Mouse (Mus musculus): Measurements from ENCODE around the gene Ciapin1.

Gene Ciapin1

DNA sequence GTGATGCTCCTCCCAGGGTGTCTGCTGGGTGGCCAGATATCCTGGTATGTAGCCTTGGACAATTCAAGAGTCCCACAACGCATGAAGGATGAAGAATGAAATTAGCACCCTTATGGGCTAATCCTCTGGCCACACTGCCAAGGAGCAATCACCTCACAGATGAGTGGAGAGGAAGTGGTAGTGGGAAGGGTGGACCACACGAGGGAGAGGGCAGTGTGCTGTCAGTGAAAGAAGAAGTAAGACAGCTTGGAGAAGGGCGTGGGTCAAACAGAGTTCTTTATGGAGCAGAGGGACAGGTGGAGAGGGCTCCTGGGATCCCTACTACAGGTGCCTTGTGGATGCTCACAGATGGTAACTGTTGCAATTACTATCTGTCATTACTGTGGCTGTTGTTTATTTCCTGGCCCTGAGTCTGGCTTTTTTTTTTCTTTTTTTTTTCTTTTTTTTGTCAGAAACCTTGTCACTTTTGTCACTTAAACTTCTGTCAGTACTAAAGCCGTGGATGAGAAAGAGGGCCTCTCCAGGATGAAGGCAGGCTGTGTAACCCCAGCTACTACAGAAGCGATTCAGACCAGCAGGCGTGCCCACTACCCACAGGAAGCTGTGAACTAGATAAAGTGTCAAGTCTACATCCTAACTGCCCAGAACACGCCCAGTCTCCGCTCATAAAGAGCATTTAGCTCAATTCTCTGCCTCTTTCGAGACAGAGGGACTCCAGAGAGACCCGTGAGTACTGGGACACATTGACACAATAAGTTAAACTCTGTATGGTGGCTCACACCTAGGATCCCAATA lies 33.4 kb downstream of the Ciapin1 start:
- no peak for DNase-seq

GRCm38 (mm10) chr8:94803551-94803950 lies 34.6 kb downstream of the Ciapin1 start:
- DNase-seq, result no peak

- DNase-seq, result no peak
These were observed 35.8 kb downstream of the Ciapin1 start for GRCm38 (mm10) chr8:94802375-94802774.

DNA sequence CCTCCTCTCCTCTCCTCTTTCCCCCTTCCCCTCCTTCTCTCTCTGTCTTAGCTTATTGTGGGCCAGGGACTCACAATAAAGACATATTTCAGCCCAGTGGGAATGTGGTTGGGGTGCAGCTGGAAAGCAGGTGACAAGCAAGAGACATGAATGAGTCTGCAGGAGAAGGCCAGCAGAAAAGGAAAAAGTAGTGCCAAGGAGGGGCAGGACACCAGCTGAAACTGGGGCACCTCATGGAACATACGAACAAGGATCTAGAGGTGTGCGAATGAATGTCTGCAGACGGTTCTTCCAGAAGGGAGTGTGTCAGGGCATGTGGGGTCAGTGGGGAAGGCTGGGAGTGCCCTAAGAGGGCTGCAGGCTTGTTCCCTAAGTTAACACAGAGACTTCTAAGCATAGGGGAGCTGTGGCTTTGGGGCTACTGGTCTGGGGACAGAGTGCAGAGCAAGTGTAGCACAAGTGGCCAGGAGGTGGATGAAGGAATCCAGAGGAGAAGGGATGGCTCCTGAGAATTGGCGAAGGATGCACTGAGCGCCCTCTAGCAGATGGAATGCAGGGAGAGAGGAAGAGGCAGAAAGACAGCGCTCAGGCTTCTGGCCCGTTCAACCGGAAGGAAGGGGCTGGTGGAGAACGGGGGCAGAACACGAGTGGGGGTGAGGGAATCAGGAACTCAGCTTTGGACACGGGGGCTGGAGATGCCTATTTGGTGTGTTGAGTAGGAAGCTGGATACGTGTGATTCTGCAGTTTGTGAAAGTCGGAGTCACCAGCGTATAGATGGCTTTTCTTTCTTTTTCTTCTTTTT lies 36.7 kb downstream of the Ciapin1 start:
- no peak for DNase-seq

- DNase-seq, result no peak
These were observed 37.7 kb downstream of the Ciapin1 start for GRCm38 (mm10) chr8:94800278-94800968.

DNA sequence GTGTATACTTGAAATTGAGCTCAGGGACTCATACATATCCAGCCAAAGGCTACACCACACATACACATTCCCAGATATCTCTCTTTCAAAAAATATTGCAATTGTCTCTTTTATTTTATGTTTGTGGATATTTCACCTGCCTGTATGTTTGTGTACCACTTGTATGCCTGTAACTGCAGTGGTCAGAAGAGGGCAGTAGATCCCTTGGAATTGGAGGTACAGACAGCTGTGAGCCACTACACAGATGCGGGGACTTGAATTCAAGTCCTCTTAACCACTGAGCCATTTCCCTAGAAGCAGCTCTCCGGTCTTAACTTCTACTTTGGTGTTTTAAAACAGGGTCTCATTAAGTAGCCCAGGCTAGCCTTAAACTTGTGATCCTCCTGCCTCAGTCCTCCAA lies 43.4 kb downstream of the Ciapin1 start:
- DNase-seq, result no peak

DNA sequence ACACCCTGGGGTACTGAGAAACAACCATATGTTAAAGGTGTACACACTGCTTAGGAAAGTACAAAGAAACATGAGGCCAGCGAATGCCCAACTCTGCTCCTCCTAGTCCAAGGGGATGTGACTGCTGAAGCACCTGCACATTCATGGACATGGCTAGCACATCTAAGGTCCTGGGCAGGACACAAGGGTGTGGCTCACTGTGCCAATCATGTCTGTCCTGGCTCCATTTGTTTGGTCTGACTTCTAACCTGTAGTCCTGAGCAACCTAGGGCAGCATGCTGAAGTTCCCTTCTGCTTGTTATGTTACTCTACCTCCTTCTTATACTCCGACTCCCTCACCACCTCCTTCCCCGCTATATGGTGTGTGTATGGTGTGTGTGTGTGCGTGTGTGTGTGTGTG lies 43.8 kb downstream of the Ciapin1 start:
- no peak for DNase-seq

DNA sequence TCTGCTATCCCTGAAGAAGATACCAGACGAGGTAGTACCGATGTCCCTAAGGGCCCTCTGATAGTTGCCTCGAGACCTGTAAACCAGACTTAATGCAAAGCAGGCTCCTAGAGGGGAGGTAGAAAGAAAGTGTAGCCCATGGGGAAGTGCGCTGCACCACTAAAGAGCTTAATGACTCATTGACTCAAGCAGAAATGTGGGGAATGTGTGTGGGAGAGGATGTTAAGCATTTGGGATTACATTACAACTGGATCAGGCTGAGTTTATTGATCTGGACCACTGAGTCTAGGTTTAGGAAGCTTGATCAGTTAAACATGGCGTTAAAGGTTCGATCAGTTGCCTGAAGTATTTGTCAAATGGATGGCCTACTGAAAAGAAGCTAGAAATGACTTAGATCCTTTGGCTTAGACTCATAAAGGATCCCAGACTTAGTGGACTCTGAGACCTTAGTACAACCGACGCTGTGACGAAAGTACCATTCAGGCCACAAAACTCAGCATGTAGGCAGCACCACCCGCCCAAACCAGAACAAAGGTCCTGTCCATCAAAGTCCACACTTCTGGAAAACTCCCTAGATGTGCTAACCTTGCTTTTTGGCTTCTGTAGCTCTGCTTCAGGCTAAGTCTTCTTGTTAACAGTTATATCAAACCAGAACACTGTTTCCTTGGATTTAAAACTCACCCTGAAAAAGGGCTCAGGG lies 48.8 kb downstream of the Ciapin1 start:
- DNase-seq, result no peak

DNA sequence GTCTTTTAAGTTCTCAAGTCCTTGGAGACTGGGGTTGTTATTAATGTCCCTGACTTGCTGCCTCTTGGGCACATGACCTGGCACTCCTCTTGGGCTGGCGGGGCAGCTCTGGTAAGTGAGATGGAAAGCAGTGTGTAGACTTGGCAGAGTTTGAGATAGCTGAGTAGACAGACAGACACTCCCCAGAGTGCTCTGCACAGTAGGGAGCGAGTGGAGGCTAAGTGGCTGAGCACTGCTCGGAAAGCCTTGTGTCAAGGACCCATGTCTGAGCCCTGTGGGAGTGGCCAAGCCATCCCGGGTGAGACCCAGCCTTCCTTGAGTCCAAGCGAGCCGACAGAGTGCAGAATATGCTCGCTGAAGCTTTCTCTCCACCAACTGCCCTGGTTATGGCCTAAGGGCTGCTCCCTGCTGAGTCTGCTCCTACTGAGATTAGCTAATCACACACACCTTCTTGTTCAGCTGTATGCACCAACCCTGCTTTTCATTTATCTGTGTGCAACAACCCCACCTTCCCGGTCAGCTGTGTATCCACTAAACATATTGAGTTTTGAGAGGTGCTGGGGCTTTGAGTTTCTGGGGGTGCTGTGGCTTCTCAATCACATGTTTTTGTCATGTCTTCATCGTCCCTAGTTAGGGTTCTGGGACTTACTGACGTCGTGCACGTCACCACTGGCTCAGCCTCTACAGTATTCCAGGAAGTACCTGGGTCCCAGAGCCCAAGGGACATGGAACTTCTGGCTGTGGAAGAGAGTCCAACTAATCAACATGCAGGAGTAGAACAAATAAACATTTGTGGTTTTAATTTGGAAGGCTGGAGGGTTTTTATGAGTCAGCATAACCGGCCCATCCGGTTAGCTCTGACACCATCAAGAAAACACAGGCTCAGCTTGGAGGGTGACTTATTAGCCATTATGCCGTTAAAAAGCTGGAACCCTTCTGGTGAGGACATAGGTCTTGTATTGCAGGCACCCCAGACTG lies 50.3 kb downstream of the Ciapin1 start:
- DNase-seq, result no peak

GRCm38 (mm10) chr8:94785995-94786595 lies 52.1 kb downstream of the Ciapin1 start:
- no peak for DNase-seq

- DNase-seq, result no peak
These were observed 52.7 kb downstream of the Ciapin1 start for GRCm38 (mm10) chr8:94785247-94785985.

DNA sequence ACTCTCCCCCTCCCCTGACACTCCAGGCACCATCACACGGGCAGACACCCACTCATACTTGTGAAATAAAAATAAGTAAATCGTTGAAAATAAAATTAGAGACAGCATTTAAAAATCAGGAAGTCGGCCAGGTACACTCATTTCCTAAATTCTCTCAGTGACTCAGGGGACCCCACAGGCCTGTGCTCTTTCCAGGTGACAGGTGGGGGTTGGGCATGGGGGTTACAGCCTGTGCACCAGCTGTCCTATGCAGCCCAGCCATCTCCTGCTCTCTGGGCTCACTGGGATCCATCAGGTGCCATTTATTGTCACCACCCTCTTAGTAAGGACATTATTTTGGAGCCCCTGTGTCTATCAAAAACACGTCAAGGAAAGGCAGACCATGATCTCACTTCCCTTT lies 54.3 kb downstream of the Ciapin1 start:
- no peak for DNase-seq

GRCm38 (mm10) chr8:94781838-94782235 lies 56.3 kb downstream of the Ciapin1 start:
- no peak for DNase-seq

DNA sequence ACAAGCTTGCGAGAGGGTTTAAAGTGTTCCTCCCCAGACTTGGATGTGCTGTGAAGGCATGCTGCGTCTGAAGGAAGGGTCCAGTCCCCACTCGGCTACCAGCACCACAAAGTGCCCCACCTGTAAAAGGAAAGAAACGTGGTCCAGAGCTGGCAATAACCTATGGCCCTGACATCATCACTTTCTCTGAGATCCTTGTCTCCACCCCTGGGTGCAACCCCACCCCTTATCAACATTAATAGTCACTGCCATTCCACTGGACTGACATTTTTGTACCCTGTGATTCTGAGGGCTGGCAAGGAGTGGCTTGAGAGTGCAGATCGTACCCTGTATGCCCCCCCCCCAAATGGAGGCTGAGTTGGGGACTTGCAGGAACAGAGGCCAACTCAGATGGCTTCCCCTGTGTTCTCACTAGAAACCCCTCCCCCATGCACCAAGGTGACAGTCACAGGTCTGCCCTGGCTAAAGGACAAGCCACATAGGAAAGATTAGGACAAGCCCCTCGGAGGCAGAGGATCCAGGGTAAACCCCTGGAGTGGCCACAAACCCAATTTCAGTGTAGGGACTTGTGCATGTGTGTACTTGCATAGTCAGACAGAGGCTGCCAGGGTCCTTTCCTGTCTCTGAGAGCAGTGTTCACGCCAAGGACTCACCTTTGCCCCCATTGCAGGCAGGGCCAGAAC lies 56.9 kb downstream of the Ciapin1 start:
- DNase-seq, result no peak

GRCm38 (mm10) chr8:94780491-94781154 lies 57.5 kb downstream of the Ciapin1 start:
- DNase-seq, result no peak

DNA sequence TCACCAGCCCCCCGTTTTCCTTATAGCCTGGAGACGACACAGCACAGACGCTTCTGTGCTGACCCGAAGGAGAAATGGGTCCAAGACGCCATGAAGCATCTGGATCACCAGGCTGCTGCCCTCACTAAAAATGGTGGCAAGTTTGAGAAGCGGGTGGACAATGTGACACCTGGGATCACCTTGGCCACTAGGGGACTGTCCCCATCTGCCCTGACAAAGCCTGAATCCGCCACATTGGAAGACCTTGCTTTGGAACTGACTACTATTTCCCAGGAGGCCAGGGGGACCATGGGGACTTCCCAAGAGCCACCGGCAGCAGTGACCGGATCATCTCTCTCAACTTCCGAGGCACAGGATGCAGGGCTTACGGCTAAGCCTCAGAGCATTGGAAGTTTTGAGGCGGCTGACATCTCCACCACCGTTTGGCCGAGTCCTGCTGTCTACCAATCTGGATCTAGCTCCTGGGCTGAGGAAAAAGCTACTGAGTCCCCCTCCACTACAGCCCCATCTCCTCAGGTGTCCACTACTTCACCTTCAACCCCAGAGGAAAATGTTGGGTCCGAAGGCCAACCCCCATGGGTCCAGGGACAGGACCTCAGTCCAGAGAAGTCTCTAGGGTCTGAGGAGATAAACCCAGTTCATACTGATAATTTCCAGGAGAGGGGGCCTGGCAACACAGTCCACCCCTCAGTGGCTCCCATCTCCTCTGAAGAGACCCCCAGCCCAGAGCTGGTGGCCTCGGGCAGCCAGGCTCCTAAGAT lies 58.4 kb downstream of the Ciapin1 start:
- DNase-seq, result no peak

- DNase-seq, result no peak
These were observed 59.1 kb downstream of the Ciapin1 start for GRCm38 (mm10) chr8:94778895-94779533.

DNA sequence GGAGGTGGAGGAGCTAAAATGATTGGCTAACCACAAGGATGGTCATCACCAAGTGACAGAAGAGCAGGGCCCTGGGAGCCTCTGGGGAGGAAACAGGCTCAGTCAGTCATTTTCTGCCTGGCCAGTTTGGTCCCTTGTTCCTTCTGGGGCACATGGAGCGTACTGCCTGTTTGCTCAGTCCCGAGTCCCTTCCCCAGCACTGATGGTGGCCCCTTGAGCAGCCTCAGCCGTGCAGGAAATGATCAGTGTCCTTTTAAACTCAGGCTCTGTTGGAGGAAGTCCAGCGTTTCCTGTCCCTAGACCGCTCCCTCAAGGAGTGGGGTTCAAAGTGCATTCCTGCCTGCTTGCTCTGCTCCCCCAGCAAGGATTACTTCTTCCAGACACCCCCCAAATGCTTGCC lies 59.7 kb downstream of the Ciapin1 start:
- no peak for DNase-seq
